Mouse (Mus musculus): ENCODE results near the gene Gm7951. TPM values are rescaled to one million over a fixed set of nuclear protein-coding genes. Genes with fewer than 3 reads are reported as not detected.

The Gm7951 gene
- not detected in 2 replicates for polyA plus RNA-seq (2015; fragmentation: Nextera tagmentation; extraction: Ambion mirVana)

GRCm38 (mm10) chr14:42117269-42117668 lies at the start of gene Gm7951:
Gene Gm7951, minus strand, starts transcription at chr14:42117369.

GRCm38 (mm10) chr14:42162522-42162921 lies 45.4 kb upstream of the Gm7951 start, which contains the start of gene Gm17027:
Gene Gm17027, minus strand, starts transcription at chr14:42162622.

Other genes with a start within 250 kb of the Gm7951 start
- gene Gm7980, start 210.1 kb downstream of the Gm7951 start, polyA plus RNA-seq (2015; fragmentation: Nextera tagmentation; extraction: Ambion mirVana) = not detected in 2 replicates
- gene 1700049E17Rik1, start 192.4 kb downstream of the Gm7951 start, polyA plus RNA-seq (2015; fragmentation: Nextera tagmentation; extraction: Ambion mirVana) = not detected in 2 replicates
- not detected in 2 replicates for gene 1700024B05Rik, start 173.4 kb downstream of the Gm7951 start, polyA plus RNA-seq (2015; fragmentation: Nextera tagmentation; extraction: Ambion mirVana)
- not detected in 2 replicates for gene Gm6401, start 149.4 kb downstream of the Gm7951 start, polyA plus RNA-seq (2015; fragmentation: Nextera tagmentation; extraction: Ambion mirVana)
- gene Gm3543, start 134.0 kb downstream of the Gm7951 start, polyA plus RNA-seq (2015; fragmentation: Nextera tagmentation; extraction: Ambion mirVana) = not detected in 2 replicates
- not detected in 2 replicates for gene Gm17027, start 45.3 kb upstream of the Gm7951 start, polyA plus RNA-seq (2015; fragmentation: Nextera tagmentation; extraction: Ambion mirVana)
- gene Gm3573, start 73.4 kb upstream of the Gm7951 start, polyA plus RNA-seq (2015; fragmentation: Nextera tagmentation; extraction: Ambion mirVana) = not detected in 2 replicates
- gene Gm17026, start 142.7 kb upstream of the Gm7951 start, polyA plus RNA-seq (2015; fragmentation: Nextera tagmentation; extraction: Ambion mirVana) = not detected in 2 replicates
- not detected in 2 replicates for gene Gm9611, start 180.0 kb upstream of the Gm7951 start, polyA plus RNA-seq (2015; fragmentation: Nextera tagmentation; extraction: Ambion mirVana)
- not detected in 2 replicates for gene Gm7995, start 192.8 kb upstream of the Gm7951 start, polyA plus RNA-seq (2015; fragmentation: Nextera tagmentation; extraction: Ambion mirVana)

Measured in spleen, postnatal 0 days (tissue).